10 mouse cellular contexts compared by ENCODE assay signal in genomic region chr17:7840505-7841290, GRCm38 (mm10). TPM values are rescaled to one million over a fixed set of nuclear protein-coding genes. Genes with fewer than 3 reads are reported as not detected.
DNase-seq lines count a peak whose midpoint lies in the region; ATAC-seq and TF ChIP-seq lines count a peak whose summit lies in the region.
"Had no signal": no experiment of that assay in that cellular context is flagged by ENCODE, and none has a peak within 500 bp of the region (broad histone marks: within the 10 kb centered on the region; RNA-seq: fewer than 3 reads in every experiment).

No protein-coding gene starts in this region.

- H3K27ac ChIP-seq in forebrain, embryonic 15.5 days (replicated peaks), result no peak overlapping the region
- H3K27ac ChIP-seq: hindbrain, embryonic 12.5 days had no signal

- H3K36me3 ChIP-seq in forebrain, embryonic 15.5 days, result no peaks in the 10 kb centered on the region
- H3K36me3 ChIP-seq: hindbrain, embryonic 12.5 days had no signal

- no peaks in the 10 kb centered on the region for H3K9me3 ChIP-seq in forebrain, embryonic 15.5 days
- H3K9me3 ChIP-seq: hindbrain, embryonic 12.5 days had no signal

- no peak overlapping the region for H3K4me2 ChIP-seq in forebrain, embryonic 15.5 days (replicated peaks)
- H3K4me2 ChIP-seq: hindbrain, embryonic 12.5 days had no signal

- no peaks in the 10 kb centered on the region for H3K27me3 ChIP-seq in forebrain, embryonic 15.5 days
- H3K27me3 ChIP-seq: hindbrain, embryonic 12.5 days had no signal

- 0 out of 2 replicates have a peak, but pooled peaks cover 3% of the 10 kb centered on the region for H3K4me1 ChIP-seq in forebrain, embryonic 15.5 days
- H3K4me1 ChIP-seq: hindbrain, embryonic 12.5 days had no signal

- intact Hi-C loops in heart, postnatal 36 days (cut with DNase I), result no loop called here

- peak; percentile 37 for DNase-seq in layer of hippocampus, adult 9-11 months
- DNase-seq in layer of hippocampus, adult 18-20 months (ENCODE audit: low spot score in 2 of 2), result no peak
- DNase-seq in brain, embryonic 14.5 days (ENCODE audit: low read depth), result peak; percentile 70
- DNase-seq in gastrocnemius, adult 18-20 months (ENCODE audit: low spot score), result peak; percentile 78
- peak; percentile 61 to 64 for DNase-seq in heart, postnatal 36 days
- DNase-seq in MN1 (ENCODE audit: low spot score), result no peak
- DNase-seq: cerebellum, adult 9-11 months had no signal

- TF ChIP-seq CTCF in brain, embryonic 14.5 days (IDR thresholded peaks at IDR 0.05; ENCODE audit: borderline replicate concordance, extremely low read depth, insufficient read depth, insufficient read length), result no peak

- no peak for TF ChIP-seq POLR2A in brain, embryonic 14.5 days (IDR thresholded peaks at IDR 0.05; ENCODE audit: borderline replicate concordance, extremely low read depth, insufficient read depth, insufficient read length, poor library complexity, severe bottlenecking)

- 63% methylated on average over 12 of the region's 12 CpGs for WGBS in forebrain, embryonic 15.5 days

- no peak overlapping the region for H3K9ac ChIP-seq in forebrain, embryonic 15.5 days (replicated peaks)
- H3K9ac ChIP-seq: hindbrain, embryonic 12.5 days had no signal

- H3K4me3 ChIP-seq in forebrain, embryonic 15.5 days, result no peak overlapping the region
- H3K4me3 ChIP-seq: hindbrain, embryonic 12.5 days had no signal

- no peak for ATAC-seq in forebrain, embryonic 15.5 days (replicated peaks)

RNA-seq across cellular contexts. Expression of gene Fndc1, which starts 13.6 kb away (rescaled TPM):
- 1 to 10 TPM; 8.7 to 9.4 TPM for total RNA-seq in layer of hippocampus, adult 18-20 months (2021)
- 1.4 and 5.0 TPM in 2 replicates for polyA plus RNA-seq in brain, embryonic 14.5 days (2012; rRNA removed)
- 10 to 100 TPM; 29.8 to 33.9 TPM for total RNA-seq in gastrocnemius, adult 18-20 months (2021)
- total RNA-seq in heart, postnatal 36 days (2021), result 10 to 100 TPM; 17.9 to 23.7 TPM
- 2.0 and 2.5 TPM in 2 replicates for polyA plus RNA-seq in forebrain, embryonic 15.5 days (2015; fragmentation: Nextera tagmentation; extraction: Ambion mirVana)
- total RNA-seq: megakaryocyte-erythroid progenitor cell, adult 5-6 weeks had no signal

Comparison
In these comparisons a context has a peak if more than half of its experiments do, and no peak if none do; other contexts are left out.
1. DNase-seq: peak in layer of hippocampus, adult 9-11 months (single experiment), brain, embryonic 14.5 days (single experiment), gastrocnemius, adult 18-20 months (single experiment) and heart, postnatal 36 days (2 of 2); none in layer of hippocampus, adult 18-20 months (0 of 2) and MN1 (single experiment).